Comparison of ENCODE assay signal across 7 mouse cellular contexts in the genomic region with DNA sequence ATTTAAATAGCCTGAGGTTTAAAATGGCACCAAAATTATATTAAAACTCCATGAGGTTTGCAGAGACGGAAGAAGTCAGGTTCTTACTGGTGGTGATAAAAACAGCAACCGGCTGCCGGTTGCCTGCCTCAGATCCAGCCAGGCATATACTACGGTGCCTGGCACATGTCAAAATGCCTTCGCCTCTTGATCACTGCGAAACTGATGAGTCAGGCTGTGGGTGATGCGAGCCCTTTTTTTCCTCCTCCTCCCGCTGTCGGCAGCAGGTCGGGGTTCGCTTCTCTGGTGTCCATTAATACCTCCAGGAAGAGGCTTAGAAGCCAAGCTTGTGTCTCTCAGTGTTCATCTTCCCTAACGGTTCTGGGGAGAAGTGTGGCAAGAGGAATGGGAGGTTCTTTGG. TPM values are rescaled to one million over a fixed set of nuclear protein-coding genes. Genes with fewer than 3 reads are reported as not detected.
DNase-seq lines count a peak whose midpoint lies in the region; ATAC-seq and TF ChIP-seq lines count a peak whose summit lies in the region.

No protein-coding gene starts in this region.

- 0 out of 2 replicates have a peak, but pooled peaks cover 4% of the 10 kb centered on the region for H3K27me3 ChIP-seq in heart, postnatal 0 days (ENCODE audit: control insufficient read depth, insufficient read depth, low read length)
- H3K27me3 ChIP-seq in lung, embryonic 16.5 days (ENCODE audit: control insufficient read depth, insufficient read depth, low read depth, low read length): no peaks in the 10 kb centered on the region
- H3K27me3 ChIP-seq in stomach, embryonic 16.5 days (ENCODE audit: control insufficient read depth, insufficient read depth, low read length): no peaks in the 10 kb centered on the region
- no peaks in the 10 kb centered on the region for H3K27me3 ChIP-seq in midbrain, embryonic 15.5 days (replicated peaks)

- 22% methylated on average over 12 of the region's 12 CpGs for WGBS in heart, postnatal 0 days
- 54% methylated on average over 12 of the region's 12 CpGs for WGBS in lung, embryonic 16.5 days
- WGBS in stomach, embryonic 16.5 days: 52% methylated on average over 12 of the region's 12 CpGs
- 62% methylated on average over 12 of the region's 12 CpGs for WGBS in midbrain, embryonic 15.5 days

- no peak overlapping the region for H3K27ac ChIP-seq in heart, postnatal 0 days (ENCODE audit: low read depth)
- H3K27ac ChIP-seq in lung, embryonic 16.5 days (ENCODE audit: low read length): peak overlapping the region; percentile 1; the same call in 1 of the 2 replicates
- no peak overlapping the region for H3K27ac ChIP-seq in stomach, embryonic 16.5 days (ENCODE audit: low read length)
- H3K27ac ChIP-seq in midbrain, embryonic 15.5 days: no peak overlapping the region

- peak; percentile 71 for ATAC-seq in heart, postnatal 0 days (ENCODE audit: insufficient read depth, low read depth)
- peak; percentile 50; the same call in 1 of the 2 replicates for ATAC-seq in lung, embryonic 16.5 days (ENCODE audit: low read depth)
- peak; percentile 53; the same call in 1 of the 2 replicates for ATAC-seq in stomach, embryonic 16.5 days (ENCODE audit: insufficient read depth, low FRiP score)
- no peak for ATAC-seq in midbrain, embryonic 15.5 days (replicated peaks)

- H3K36me3 ChIP-seq in heart, postnatal 0 days (replicated peaks; ENCODE audit: control insufficient read depth, insufficient read depth, low read length): no peaks in the 10 kb centered on the region
- H3K36me3 ChIP-seq in lung, embryonic 16.5 days (ENCODE audit: control insufficient read depth, insufficient read depth, low read length): no peaks in the 10 kb centered on the region
- no peaks in the 10 kb centered on the region for H3K36me3 ChIP-seq in stomach, embryonic 16.5 days (ENCODE audit: control insufficient read depth, insufficient read depth, low read length)
- no peaks in the 10 kb centered on the region for H3K36me3 ChIP-seq in midbrain, embryonic 15.5 days (replicated peaks)

- no peak for TF ChIP-seq EP300 in heart, postnatal 0 days (IDR thresholded peaks at IDR 0.05; ENCODE audit: low read depth)

- no peak for TF ChIP-seq CTCF in heart, postnatal 0 days (IDR thresholded peaks at IDR 0.05; ENCODE audit: low read depth)

- no peaks in the 10 kb centered on the region for H3K4me1 ChIP-seq in heart, postnatal 0 days (ENCODE audit: control insufficient read depth, insufficient read depth)
- H3K4me1 ChIP-seq in lung, embryonic 16.5 days (replicated peaks; ENCODE audit: control insufficient read depth, insufficient read depth, low read length): peaks cover 21% of the 10 kb centered on the region
- no peaks in the 10 kb centered on the region for H3K4me1 ChIP-seq in stomach, embryonic 16.5 days (ENCODE audit: control insufficient read depth, insufficient read depth, low read length)
- H3K4me1 ChIP-seq in midbrain, embryonic 15.5 days: peaks cover 11% of the 10 kb centered on the region; the same call in 1 of the 2 replicates

- H3K4me3 ChIP-seq in heart, postnatal 0 days (ENCODE audit: low read depth, low read length): peak overlapping the region; percentile 27
- no peak overlapping the region; the same call in 1 of the 2 replicates for H3K4me3 ChIP-seq in lung, embryonic 16.5 days (ENCODE audit: low read length)
- H3K4me3 ChIP-seq in stomach, embryonic 16.5 days (replicated peaks; ENCODE audit: low read length): no peak overlapping the region
- H3K4me3 ChIP-seq in midbrain, embryonic 15.5 days: no peak overlapping the region

- no peak overlapping the region for H3K9ac ChIP-seq in heart, postnatal 0 days (replicated peaks; ENCODE audit: low read depth, low read length)
- no peak overlapping the region for H3K9ac ChIP-seq in lung, embryonic 16.5 days (ENCODE audit: low read length)
- H3K9ac ChIP-seq in stomach, embryonic 16.5 days (ENCODE audit: low read length): no peak overlapping the region
- no peak overlapping the region for H3K9ac ChIP-seq in midbrain, embryonic 15.5 days

- peak overlapping the region; percentile 43 for H3K4me2 ChIP-seq in heart, postnatal 0 days (ENCODE audit: low read depth, low read length)
- no peak overlapping the region for H3K4me2 ChIP-seq in lung, embryonic 16.5 days (ENCODE audit: low read depth, low read length)
- H3K4me2 ChIP-seq in stomach, embryonic 16.5 days (ENCODE audit: low read depth, low read length): no peak overlapping the region
- no peak overlapping the region for H3K4me2 ChIP-seq in midbrain, embryonic 15.5 days

- DNase-seq in 3134 (ENCODE audit: extremely low read depth, insufficient read length, low spot score): peak; percentile 34
- DNase-seq in 416B (ENCODE audit: low read depth): peak; percentile 83
- DNase-seq in cerebellum, adult 8-10 months: peak; percentile 59
- DNase-seq in heart, postnatal 0 days (ENCODE audit: low spot score): peak; percentile 27

- H3K9me3 ChIP-seq in heart, postnatal 0 days (replicated peaks; ENCODE audit: control insufficient read depth, low read length): no peaks in the 10 kb centered on the region
- H3K9me3 ChIP-seq in lung, embryonic 16.5 days (ENCODE audit: control insufficient read depth, low read length): no peaks in the 10 kb centered on the region
- no peaks in the 10 kb centered on the region for H3K9me3 ChIP-seq in stomach, embryonic 16.5 days (replicated peaks; ENCODE audit: control insufficient read depth, low read length)
- H3K9me3 ChIP-seq in midbrain, embryonic 15.5 days: no peaks in the 10 kb centered on the region

RNA-seq across cellular contexts. Expression of a gene that starts 25.1 kb away (rescaled TPM):
- total RNA-seq in heart, postnatal 0 days (2014; rRNA removed; ENCODE audit: low replicate concordance): 4.5 and 9.4 TPM in 2 replicates
- polyA plus RNA-seq in heart, postnatal 0 days (2015; fragmentation: Nextera tagmentation; extraction: Ambion mirVana): 1.4 and 1.5 TPM in 2 replicates
- 5.8 and 6.3 TPM in 2 replicates for polyA plus RNA-seq in lung, embryonic 16.5 days (2015; fragmentation: Nextera tagmentation; extraction: Ambion mirVana)
- 1.2 and 1.9 TPM in 2 replicates for polyA plus RNA-seq in stomach, embryonic 16.5 days (2015; fragmentation: Nextera tagmentation; extraction: Ambion mirVana)
- polyA plus RNA-seq in midbrain, embryonic 15.5 days (2015; fragmentation: Nextera tagmentation; extraction: Ambion mirVana): 17.8 and 18.2 TPM in 2 replicates

Comparison
In these comparisons a context has a peak if more than half of its experiments do, and no peak if none do; other contexts are left out.
1. DNase-seq: peak in every context shown above with its lines; median percentile 83 in 416B; 59 in cerebellum, adult 8-10 months; 34 in 3134; 27 in heart, postnatal 0 days.